Mouse (Mus musculus): ENCODE measurements at regions not wholly inside any gene's neighbourhood (a gene's known extent, or its start where the extent isn't known, plus 50 kb on each side); places are given as distances from the start of the nearest gene placed in this dataset.

- no peak for ATAC-seq (replicated peaks; ENCODE audit: insufficient number of reproducible peaks, low FRiP score, low TSS enrichment, poor library complexity, severe bottlenecking)
Observed at GRCm38 (mm10) chr14:105950924-105951323, 54.3 kb upstream of the Spry2 start.

GRCm38 (mm10) chr14:105955082-105955481 is 58.5 kb upstream of the Spry2 start:
- peak; percentile 84 for ATAC-seq (replicated peaks; ENCODE audit: insufficient number of reproducible peaks, low FRiP score, low TSS enrichment, poor library complexity, severe bottlenecking)

GRCm38 (mm10) chr14:105956796-105957195 is 60.2 kb upstream of the Spry2 start:
- peak; percentile 80; the same call in 1 of the 2 replicates for ATAC-seq (replicated peaks; ENCODE audit: insufficient number of reproducible peaks, low FRiP score, low TSS enrichment, poor library complexity, severe bottlenecking)

- no peak for ATAC-seq (replicated peaks; ENCODE audit: insufficient number of reproducible peaks, low FRiP score, low TSS enrichment, poor library complexity, severe bottlenecking)
Observed at GRCm38 (mm10) chr14:105958005-105958404, 61.4 kb upstream of the Spry2 start.

DNA sequence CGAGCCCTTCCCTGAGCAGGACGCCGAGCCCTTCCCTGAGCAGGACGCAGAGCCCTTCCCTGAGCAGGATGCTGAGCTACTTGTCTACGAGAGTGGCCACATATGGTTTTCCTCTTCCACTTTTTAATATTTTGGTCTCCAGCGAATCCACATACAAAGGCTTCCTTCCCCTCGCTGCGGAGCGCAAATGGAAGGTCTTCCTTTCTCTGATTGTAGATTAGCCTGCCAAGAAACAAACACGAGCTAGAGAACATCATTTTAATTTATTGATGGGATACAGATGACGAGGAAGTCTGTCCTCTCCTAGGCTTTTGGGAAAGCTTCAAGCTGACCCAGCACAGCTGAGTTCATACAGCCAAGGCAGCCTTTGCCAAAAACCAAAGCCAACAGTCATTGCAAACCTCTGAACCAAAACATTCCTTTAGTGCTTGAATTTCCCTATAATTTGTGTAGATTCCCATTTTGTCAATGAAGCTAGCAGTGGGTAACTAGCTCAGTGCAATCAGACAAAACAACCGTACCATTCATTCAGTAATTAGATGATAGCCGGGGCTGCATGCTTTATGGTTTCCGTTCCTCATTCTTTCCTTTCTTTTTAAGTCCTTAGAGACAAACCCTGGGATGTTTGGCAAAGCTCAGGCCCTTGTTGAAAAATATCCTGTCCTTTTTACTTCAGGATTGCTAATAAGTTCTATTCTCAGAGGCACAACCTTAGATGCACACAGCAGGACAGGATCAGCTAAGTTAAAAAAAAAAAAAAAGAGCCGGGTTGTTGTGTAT is 83.1 kb upstream of the Spry2 start:
- ATAC-seq (replicated peaks; ENCODE audit: insufficient number of reproducible peaks, low FRiP score, low TSS enrichment, poor library complexity, severe bottlenecking) = no peak

DNA sequence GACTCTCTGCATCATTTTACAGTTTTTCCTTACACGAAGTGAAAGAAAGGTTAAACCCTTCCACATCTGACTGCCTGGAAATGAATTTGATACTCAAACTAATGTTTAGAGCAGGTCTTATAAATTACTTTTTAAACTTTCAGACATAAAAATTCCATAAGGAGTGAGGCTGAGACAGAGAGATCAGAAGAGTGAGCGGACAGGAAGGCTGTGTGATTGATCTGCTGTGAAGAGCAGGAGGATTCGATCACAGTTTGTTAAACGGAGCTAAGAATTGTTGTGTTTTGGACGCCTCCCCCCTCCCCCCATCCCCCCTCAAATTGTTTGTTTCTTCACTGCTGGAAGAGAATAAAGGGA is 83.7 kb upstream of the Spry2 start:
- no peak for ATAC-seq (replicated peaks; ENCODE audit: insufficient number of reproducible peaks, low FRiP score, low TSS enrichment, poor library complexity, severe bottlenecking)

DNA sequence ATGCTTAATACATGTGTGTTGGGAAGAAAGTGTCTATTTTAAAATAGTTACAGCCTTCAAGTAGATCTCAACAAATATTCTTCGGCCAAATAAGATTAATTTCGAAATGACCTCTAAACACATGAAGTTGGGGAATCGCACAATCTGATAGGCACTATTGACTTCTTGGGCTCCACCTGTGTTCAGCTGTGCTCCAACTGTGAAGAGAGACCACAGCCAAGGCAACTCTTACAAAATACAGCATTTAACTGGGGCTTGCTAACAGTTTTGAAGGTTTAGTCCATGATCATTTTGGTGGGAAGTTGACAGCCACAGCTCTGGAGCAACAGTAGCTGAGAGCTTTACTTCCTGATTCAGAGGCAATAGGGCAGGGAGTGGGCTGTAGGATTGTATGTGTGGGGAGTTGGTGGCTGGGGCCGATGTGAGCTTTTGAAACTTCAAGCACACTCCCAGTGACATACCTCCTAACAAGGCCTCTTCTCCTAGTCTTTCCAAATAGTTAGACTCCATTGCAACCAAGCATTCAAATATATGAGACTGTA is 90.8 kb upstream of the Spry2 start:
- no peak for ATAC-seq (replicated peaks; ENCODE audit: insufficient number of reproducible peaks, low FRiP score, low TSS enrichment, poor library complexity, severe bottlenecking)

DNA sequence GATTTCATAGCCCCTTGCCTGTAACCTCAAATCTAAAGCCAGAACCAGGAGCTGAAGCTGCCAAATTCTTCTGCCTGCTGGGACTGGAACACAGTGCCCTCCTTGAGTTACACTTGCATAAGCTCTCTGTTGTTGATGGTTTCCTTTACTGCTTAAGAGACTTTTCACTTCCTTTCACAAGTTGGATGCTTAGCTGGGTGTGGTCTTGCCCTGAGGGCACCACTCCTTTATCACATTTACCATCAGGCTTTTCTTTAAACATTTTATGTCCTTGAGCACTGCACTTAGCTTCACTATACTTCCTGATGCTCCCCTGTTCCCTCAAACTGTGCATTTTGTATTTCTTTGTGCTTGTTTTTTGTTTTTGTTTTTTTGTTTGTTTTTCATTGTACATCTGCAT is 92.1 kb upstream of the Spry2 start:
- peak; percentile 76 for ATAC-seq (replicated peaks; ENCODE audit: insufficient number of reproducible peaks, low FRiP score, low TSS enrichment, poor library complexity, severe bottlenecking)

DNA sequence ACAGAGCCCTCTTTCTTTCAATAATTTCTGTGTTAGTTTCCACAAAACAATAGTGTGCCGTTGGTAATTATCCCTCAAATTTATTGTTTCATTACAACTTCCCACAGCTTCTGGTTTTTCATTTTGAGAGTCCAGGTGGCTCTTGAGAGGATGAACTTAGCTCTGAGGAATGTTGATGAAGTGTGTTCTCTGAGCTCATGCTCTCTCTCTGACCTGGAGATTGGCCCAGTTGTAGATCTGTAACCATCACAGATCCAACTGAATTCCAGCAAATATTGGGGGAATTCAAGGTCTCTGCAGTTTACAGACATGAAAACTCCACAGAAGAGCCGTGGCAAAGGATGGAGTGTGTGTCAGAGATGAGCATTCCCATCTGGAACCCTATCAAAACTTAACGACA is 96.5 kb upstream of the Spry2 start:
- ATAC-seq (replicated peaks; ENCODE audit: insufficient number of reproducible peaks, low FRiP score, low TSS enrichment, poor library complexity, severe bottlenecking) = no peak

GRCm38 (mm10) chr14:105999801-106000200 is 103.2 kb upstream of the Spry2 start:
- ATAC-seq (replicated peaks; ENCODE audit: insufficient number of reproducible peaks, low FRiP score, low TSS enrichment, poor library complexity, severe bottlenecking) = no peak

DNA sequence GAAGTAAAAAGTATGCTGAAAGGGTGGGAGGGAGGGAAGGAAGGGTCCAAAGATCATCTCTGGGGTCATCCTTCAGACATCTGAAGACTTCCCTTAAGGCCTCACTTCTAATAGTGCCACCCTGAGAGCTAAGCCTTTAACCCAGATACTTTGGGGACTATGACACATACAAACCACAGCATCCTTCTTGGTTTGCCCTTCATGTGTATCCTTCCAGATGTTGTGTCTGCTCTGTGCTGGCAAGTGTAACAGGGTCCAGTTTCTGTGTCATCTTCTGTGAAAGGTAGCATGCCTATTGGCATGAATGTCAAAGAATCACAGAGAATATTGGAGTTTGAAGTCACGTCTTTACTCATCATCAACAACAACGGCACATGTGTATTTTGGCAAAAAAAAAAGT is 98.2 kb upstream of the Trim52 start:
- peak; percentile 83 for ATAC-seq (replicated peaks; ENCODE audit: insufficient number of reproducible peaks, low FRiP score, low TSS enrichment, poor library complexity, severe bottlenecking)

DNA sequence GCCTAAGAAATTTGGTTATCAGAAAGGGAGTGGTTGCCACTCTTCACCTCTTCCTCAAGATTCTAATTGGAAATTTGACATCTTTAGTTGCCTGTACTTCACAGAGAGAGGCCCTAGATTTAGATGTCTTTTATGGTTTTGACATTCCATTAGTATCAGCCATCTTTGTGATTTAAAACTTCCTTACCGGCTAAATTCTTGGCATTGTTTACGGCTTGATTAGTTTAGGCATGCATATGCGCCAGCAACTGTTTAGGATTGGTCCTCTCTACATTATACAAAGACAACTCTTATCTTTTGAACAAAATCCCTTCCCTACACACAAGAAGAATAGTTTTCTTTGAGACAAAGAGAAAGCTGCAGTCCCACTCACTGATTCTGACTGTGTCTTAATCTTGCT is 97.0 kb upstream of the Trim52 start:
- ATAC-seq (replicated peaks; ENCODE audit: insufficient number of reproducible peaks, low FRiP score, low TSS enrichment, poor library complexity, severe bottlenecking) = no peak

GRCm38 (mm10) chr14:106010961-106011360 is 95.0 kb upstream of the Trim52 start:
- ATAC-seq (replicated peaks; ENCODE audit: insufficient number of reproducible peaks, low FRiP score, low TSS enrichment, poor library complexity, severe bottlenecking) = no peak

- ATAC-seq (replicated peaks; ENCODE audit: insufficient number of reproducible peaks, low FRiP score, low TSS enrichment, poor library complexity, severe bottlenecking) = no peak
Observed at GRCm38 (mm10) chr14:106011991-106012427, 94.0 kb upstream of the Trim52 start.

DNA sequence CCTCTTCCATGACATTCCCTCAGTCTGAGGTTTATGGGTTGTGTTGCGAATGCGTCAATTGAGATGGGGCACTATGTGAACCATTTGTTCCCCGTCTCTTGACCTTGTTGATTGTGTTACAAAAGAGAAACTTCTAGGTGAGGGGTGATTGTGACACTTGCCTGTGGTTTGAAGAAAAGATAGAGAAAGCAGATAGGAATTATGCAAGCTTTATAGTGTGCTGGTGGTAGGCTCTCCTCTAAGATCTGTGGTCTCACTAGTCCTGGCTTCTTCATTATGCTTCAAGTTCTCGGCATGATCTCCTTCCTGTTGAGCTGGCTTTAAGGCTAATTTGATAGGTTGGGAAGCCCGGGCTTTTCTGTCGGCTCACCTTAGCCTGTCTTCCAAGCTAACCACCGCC is 83.2 kb upstream of the Trim52 start:
- ATAC-seq (replicated peaks; ENCODE audit: insufficient number of reproducible peaks, low FRiP score, low TSS enrichment, poor library complexity, severe bottlenecking) = peak; percentile 59

DNA sequence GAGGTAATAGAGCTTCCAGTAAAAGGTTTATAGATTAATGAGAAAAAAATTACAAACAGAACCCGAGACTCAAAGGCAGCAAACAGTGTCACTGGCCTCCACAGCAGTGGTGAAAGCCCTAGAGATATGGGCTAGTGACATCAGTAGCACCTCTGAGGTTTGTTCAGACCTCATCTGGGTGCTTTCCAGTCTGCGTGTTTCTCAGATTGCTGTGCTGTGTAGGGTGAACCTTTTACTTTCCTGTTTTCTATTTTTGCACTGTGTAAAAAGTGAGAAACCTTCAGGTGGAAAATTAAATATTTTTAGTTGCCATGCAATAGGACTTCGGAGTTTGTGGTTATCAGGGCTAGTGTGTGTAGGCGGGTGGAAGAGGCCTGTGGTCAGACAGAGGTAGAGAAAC is 79.2 kb upstream of the Trim52 start:
- ATAC-seq (replicated peaks; ENCODE audit: insufficient number of reproducible peaks, low FRiP score, low TSS enrichment, poor library complexity, severe bottlenecking) = peak; percentile 84

GRCm38 (mm10) chr14:106027686-106028085 is 78.3 kb upstream of the Trim52 start:
- peak; percentile 62 for ATAC-seq (replicated peaks; ENCODE audit: insufficient number of reproducible peaks, low FRiP score, low TSS enrichment, poor library complexity, severe bottlenecking)

- ATAC-seq (replicated peaks; ENCODE audit: insufficient number of reproducible peaks, low FRiP score, low TSS enrichment, poor library complexity, severe bottlenecking) = no peak
Observed at GRCm38 (mm10) chr14:106031094-106031493, 74.9 kb upstream of the Trim52 start.

DNA sequence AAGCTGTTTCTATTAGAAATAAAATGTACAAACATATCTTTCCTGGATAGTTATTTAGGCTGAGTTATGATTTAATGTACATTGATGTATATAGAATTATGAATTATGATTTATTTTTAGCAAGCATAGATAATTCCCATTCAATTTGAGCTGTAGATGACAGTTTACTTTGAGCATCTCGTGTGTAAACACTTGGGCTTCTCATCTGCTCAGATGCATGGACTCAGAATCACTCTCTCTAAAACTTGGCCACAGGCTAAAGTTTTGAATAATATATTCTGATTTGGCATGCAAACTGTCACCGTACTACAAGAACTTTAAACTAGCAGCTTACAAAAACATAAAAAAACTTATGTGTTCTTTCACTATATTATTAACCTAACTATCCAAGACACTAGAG is 72.2 kb upstream of the Trim52 start:
- ATAC-seq (replicated peaks; ENCODE audit: insufficient number of reproducible peaks, low FRiP score, low TSS enrichment, poor library complexity, severe bottlenecking) = no peak

- 0 out of 2 replicates have a peak, but pooled peaks have one; percentile 27 for ATAC-seq (replicated peaks; ENCODE audit: insufficient number of reproducible peaks, low FRiP score, low TSS enrichment, poor library complexity, severe bottlenecking)
Observed at GRCm38 (mm10) chr14:106034933-106035665, 70.9 kb upstream of the Trim52 start.
